Mouse (Mus musculus) MEL (cell line): Measurements from ENCODE around the gene Meaf6.

Experiments used
- POLR2A ChIP-seq, 2 experiments: IDR thresholded peaks; 2 replicates each; pipeline ENCODE4 v1.6.1; 2011 to 2012; ENCODE audit warnings: low read length in 2 of 2, mild to moderate bottlenecking in 2 of 2, control low read depth in 1 of 2, improper control_type of control experiment in 1 of 2, low read depth in 1 of 2, moderate library complexity in 1 of 2; ENCODE audit not compliant: control insufficient read depth in 1 of 2, insufficient read depth in 1 of 2, poor library complexity in 1 of 2
- TCF12 ChIP-seq: IDR thresholded peaks from 2 replicates; pipeline ENCODE4 v1.6.1; 2014; ENCODE audit warnings: low read depth, mild to moderate bottlenecking, inconsistent platforms, low read length, improper control_type of control experiment, moderate library complexity
- ZMIZ1 ChIP-seq: IDR thresholded peaks from 2 replicates; pipeline ENCODE4 v1.6.1; 2012; ENCODE audit warnings: low read depth, mild to moderate bottlenecking, inconsistent platforms, low read length, improper control_type of control experiment, moderate library complexity

DNA sequence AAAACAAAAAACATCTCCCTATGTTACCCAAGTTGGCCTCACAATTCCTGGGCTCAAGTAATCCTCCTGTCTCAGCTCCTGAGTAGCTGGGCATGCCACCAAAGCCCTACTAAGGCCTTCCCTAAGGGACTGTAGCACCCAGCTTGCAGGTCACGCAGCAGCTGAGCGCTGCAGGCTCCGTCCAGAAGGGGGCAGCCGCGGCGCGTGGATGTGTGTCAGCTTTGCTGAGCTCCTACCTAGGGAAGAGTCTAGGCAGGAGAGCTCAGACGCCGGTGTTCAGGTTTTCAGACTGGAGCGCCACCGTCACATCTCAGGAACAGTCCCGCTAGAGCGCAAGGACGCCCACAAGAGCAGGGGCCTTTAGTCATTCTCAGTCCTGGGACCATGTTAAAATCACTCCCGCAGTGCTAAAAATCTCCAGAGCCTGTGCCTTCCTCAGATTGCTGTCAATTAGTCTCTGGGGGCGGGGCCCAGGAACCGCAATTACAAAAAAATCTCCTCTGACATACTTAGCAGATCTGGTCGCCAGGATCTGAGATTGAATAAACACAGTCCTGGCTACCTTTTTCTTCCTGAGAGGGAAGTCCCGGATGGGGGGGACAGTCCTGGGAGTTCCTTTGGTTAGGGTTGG, 75.5 kb downstream of the Meaf6 start:
- no peak for TF ChIP-seq TCF12
- TF ChIP-seq POLR2A (IDR thresholded peaks at IDR 0.05; ENCODE audit: control insufficient read depth in 1 of 2, insufficient read depth in 1 of 2, low read depth in 1 of 2, low read length in 2 of 2, poor library complexity in 1 of 2), result no peak
- TF ChIP-seq ZMIZ1, result no peak
